ENCODE assay signal across 22 mouse cellular contexts in genomic region chr2:116808113-116808512, GRCm38 (mm10).
DNase-seq lines count a peak whose midpoint lies in the region; ATAC-seq lines count a peak whose summit lies in the region.
"Had no signal": no experiment of that assay in that cellular context is flagged by ENCODE, and none has a peak within 500 bp of the region (broad histone marks: within the 10 kb centered on the region; RNA-seq: fewer than 3 reads in every experiment).

No protein-coding gene starts in this region.

- WGBS in hindbrain, embryonic 12.5 days = 74% methylated on average over 6 of the region's 6 CpGs
- 65% methylated on average over 6 of the region's 6 CpGs for WGBS in hindbrain, embryonic 16.5 days
- 21% methylated on average over 6 of the region's 6 CpGs for WGBS in midbrain, embryonic 11.5 days
- WGBS in midbrain, embryonic 13.5 days = 22% methylated on average over 6 of the region's 6 CpGs
- WGBS in midbrain, embryonic 16.5 days = 26% methylated on average over 6 of the region's 6 CpGs
- 88% methylated on average over 6 of the region's 6 CpGs for WGBS in intestine, embryonic 15.5 days

- H3K4me3 ChIP-seq in hindbrain, embryonic 12.5 days = no peak overlapping the region
- H3K4me3 ChIP-seq in hindbrain, embryonic 16.5 days (ENCODE audit: low read length) = no peak overlapping the region
- H3K4me3 ChIP-seq in midbrain, embryonic 11.5 days (ENCODE audit: low read depth, low read length) = no peak overlapping the region
- no peak overlapping the region for H3K4me3 ChIP-seq in midbrain, embryonic 13.5 days (replicated peaks)
- H3K4me3 ChIP-seq in midbrain, embryonic 16.5 days (ENCODE audit: low read depth, low read length) = no peak overlapping the region
- no peak overlapping the region for H3K4me3 ChIP-seq in intestine, embryonic 15.5 days (replicated peaks)
- H3K4me3 ChIP-seq: forebrain, embryonic 12.5 days; forebrain, embryonic 15.5 days; heart, embryonic 13.5 days; hindbrain, embryonic 15.5 days had no signal

- H3K36me3 ChIP-seq in hindbrain, embryonic 12.5 days = no peaks in the 10 kb centered on the region
- no peaks in the 10 kb centered on the region for H3K36me3 ChIP-seq in hindbrain, embryonic 16.5 days (ENCODE audit: control insufficient read depth, insufficient read depth, low read length)
- H3K36me3 ChIP-seq in midbrain, embryonic 11.5 days (ENCODE audit: control insufficient read depth, insufficient read depth, low read length) = no peaks in the 10 kb centered on the region
- no peaks in the 10 kb centered on the region for H3K36me3 ChIP-seq in midbrain, embryonic 13.5 days
- H3K36me3 ChIP-seq in midbrain, embryonic 16.5 days (ENCODE audit: control insufficient read depth, insufficient read depth, low read length) = no peaks in the 10 kb centered on the region
- no peaks in the 10 kb centered on the region for H3K36me3 ChIP-seq in intestine, embryonic 15.5 days
- H3K36me3 ChIP-seq: forebrain, embryonic 12.5 days; forebrain, embryonic 15.5 days; heart, embryonic 13.5 days; hindbrain, embryonic 15.5 days had no signal

- no peak overlapping the region for H3K4me2 ChIP-seq in hindbrain, embryonic 12.5 days (replicated peaks)
- H3K4me2 ChIP-seq in hindbrain, embryonic 16.5 days (ENCODE audit: low read length) = no peak overlapping the region
- peak overlapping the region; percentile 4; the same call in 1 of the 2 replicates for H3K4me2 ChIP-seq in midbrain, embryonic 11.5 days
- H3K4me2 ChIP-seq in midbrain, embryonic 13.5 days (replicated peaks) = peak overlapping the region; percentile 40
- no peak overlapping the region for H3K4me2 ChIP-seq in midbrain, embryonic 16.5 days (ENCODE audit: low read length)
- H3K4me2 ChIP-seq in intestine, embryonic 15.5 days (replicated peaks) = no peak overlapping the region
- H3K4me2 ChIP-seq: forebrain, embryonic 12.5 days; forebrain, embryonic 15.5 days; heart, embryonic 13.5 days; hindbrain, embryonic 15.5 days had no signal

- H3K27ac ChIP-seq in hindbrain, embryonic 12.5 days = no peak overlapping the region
- H3K27ac ChIP-seq in hindbrain, embryonic 16.5 days (ENCODE audit: low read depth, low read length) = no peak overlapping the region
- no peak overlapping the region for H3K27ac ChIP-seq in midbrain, embryonic 11.5 days (ENCODE audit: low read depth, low read length)
- H3K27ac ChIP-seq in midbrain, embryonic 13.5 days = no peak overlapping the region
- H3K27ac ChIP-seq in midbrain, embryonic 16.5 days (ENCODE audit: low read length) = no peak overlapping the region
- no peak overlapping the region for H3K27ac ChIP-seq in intestine, embryonic 15.5 days
- H3K27ac ChIP-seq: forebrain, embryonic 12.5 days; forebrain, embryonic 15.5 days; heart, embryonic 13.5 days; hindbrain, embryonic 15.5 days had no signal

- no peaks in the 10 kb centered on the region for H3K9me3 ChIP-seq in hindbrain, embryonic 12.5 days (replicated peaks)
- no peaks in the 10 kb centered on the region for H3K9me3 ChIP-seq in hindbrain, embryonic 16.5 days (ENCODE audit: control insufficient read depth, low read length)
- no peaks in the 10 kb centered on the region for H3K9me3 ChIP-seq in midbrain, embryonic 11.5 days (ENCODE audit: control insufficient read depth, low read length)
- H3K9me3 ChIP-seq in midbrain, embryonic 13.5 days = no peaks in the 10 kb centered on the region
- no peaks in the 10 kb centered on the region for H3K9me3 ChIP-seq in midbrain, embryonic 16.5 days (replicated peaks; ENCODE audit: control insufficient read depth, low read length, poor library complexity, severe bottlenecking)
- H3K9me3 ChIP-seq in intestine, embryonic 15.5 days = no peaks in the 10 kb centered on the region
- H3K9me3 ChIP-seq: forebrain, embryonic 12.5 days; forebrain, embryonic 15.5 days; heart, embryonic 13.5 days; hindbrain, embryonic 15.5 days had no signal

- DNase-seq in midbrain, embryonic 11.5 days (ENCODE audit: low spot score, missing footprints) = no peak
- DNase-seq: adrenal gland, adult 8-10 months; adrenal gland, postnatal 25 days; cerebellum, adult 18-20 months; cerebellum, adult 9-10 months; cerebellum, postnatal 14 days; gastrocnemius, postnatal 10 days; heart, adult 18-20 months; heart, postnatal 14 days; heart, postnatal 4 days had no signal

- peak; percentile 42; the same call in 1 of the 2 replicates for ATAC-seq in hindbrain, embryonic 12.5 days (ENCODE audit: low FRiP score)
- no peak for ATAC-seq in hindbrain, embryonic 16.5 days
- peak; percentile 89 for ATAC-seq in midbrain, embryonic 11.5 days (ENCODE audit: low FRiP score)
- ATAC-seq in midbrain, embryonic 13.5 days = peak; percentile 83
- peak; percentile 57; the same call in 1 of the 2 replicates for ATAC-seq in midbrain, embryonic 16.5 days
- no peak for ATAC-seq in frontal cortex, adult (ENCODE audit: low TSS enrichment)
- no peak for ATAC-seq in intestine, embryonic 15.5 days
- ATAC-seq: CD4-positive, CD25-positive, alpha-beta regulatory T cell, adult 4 months; forebrain, embryonic 15.5 days; intestine, embryonic 16.5 days had no signal

- H3K4me1 ChIP-seq in hindbrain, embryonic 12.5 days = no peaks in the 10 kb centered on the region; the same call in 1 of the 2 replicates
- no peaks in the 10 kb centered on the region; the same call in 1 of the 2 replicates for H3K4me1 ChIP-seq in hindbrain, embryonic 16.5 days (ENCODE audit: control insufficient read depth, insufficient read depth, low read depth, low read length)
- peaks cover 30% of the 10 kb centered on the region for H3K4me1 ChIP-seq in midbrain, embryonic 11.5 days (ENCODE audit: control insufficient read depth, insufficient read depth, low read length)
- H3K4me1 ChIP-seq in midbrain, embryonic 13.5 days (replicated peaks) = peaks cover 36% of the 10 kb centered on the region
- peaks cover 6% of the 10 kb centered on the region; the same call in 1 of the 2 replicates for H3K4me1 ChIP-seq in midbrain, embryonic 16.5 days (ENCODE audit: control insufficient read depth, insufficient read depth, low read length)
- no peaks in the 10 kb centered on the region for H3K4me1 ChIP-seq in intestine, embryonic 15.5 days (replicated peaks)

- H3K9ac ChIP-seq in hindbrain, embryonic 12.5 days = no peak overlapping the region
- H3K9ac ChIP-seq in hindbrain, embryonic 16.5 days (ENCODE audit: low read depth, low read length) = no peak overlapping the region
- no peak overlapping the region for H3K9ac ChIP-seq in midbrain, embryonic 11.5 days (ENCODE audit: low read length)
- no peak overlapping the region for H3K9ac ChIP-seq in midbrain, embryonic 13.5 days (replicated peaks)
- no peak overlapping the region for H3K9ac ChIP-seq in midbrain, embryonic 16.5 days (ENCODE audit: low read depth, low read length)
- H3K9ac ChIP-seq in intestine, embryonic 15.5 days = no peak overlapping the region
- H3K9ac ChIP-seq: forebrain, embryonic 12.5 days; forebrain, embryonic 15.5 days; heart, embryonic 13.5 days; hindbrain, embryonic 15.5 days had no signal

- H3K27me3 ChIP-seq in hindbrain, embryonic 12.5 days = no peaks in the 10 kb centered on the region
- no peaks in the 10 kb centered on the region for H3K27me3 ChIP-seq in hindbrain, embryonic 16.5 days (replicated peaks; ENCODE audit: control insufficient read depth, insufficient read depth, low read length)
- no peaks in the 10 kb centered on the region for H3K27me3 ChIP-seq in midbrain, embryonic 11.5 days (ENCODE audit: control insufficient read depth, insufficient read depth, low read length)
- no peaks in the 10 kb centered on the region for H3K27me3 ChIP-seq in midbrain, embryonic 13.5 days
- H3K27me3 ChIP-seq in midbrain, embryonic 16.5 days (ENCODE audit: control insufficient read depth, insufficient read depth, low read depth, low read length) = no peaks in the 10 kb centered on the region; the same call in 1 of the 2 replicates
- H3K27me3 ChIP-seq in intestine, embryonic 15.5 days (replicated peaks) = no peaks in the 10 kb centered on the region
- H3K27me3 ChIP-seq: forebrain, embryonic 15.5 days; heart, embryonic 13.5 days; hindbrain, embryonic 15.5 days had no signal

Comparison
In these comparisons a context has a peak if more than half of its experiments do, and no peak if none do; other contexts are left out.
1. ATAC-seq: peak in hindbrain, embryonic 12.5 days (single experiment), midbrain, embryonic 11.5 days (single experiment), midbrain, embryonic 13.5 days (single experiment) and midbrain, embryonic 16.5 days (single experiment); none in hindbrain, embryonic 16.5 days (single experiment), frontal cortex, adult (single experiment) and intestine, embryonic 15.5 days (single experiment).
2. H3K4me2 ChIP-seq: peak in midbrain, embryonic 11.5 days (single experiment) and midbrain, embryonic 13.5 days (single experiment); none in hindbrain, embryonic 12.5 days (single experiment), hindbrain, embryonic 16.5 days (single experiment), midbrain, embryonic 16.5 days (single experiment) and intestine, embryonic 15.5 days (single experiment).